Mouse (Mus musculus) heart, postnatal 36 days (tissue): Measurements from ENCODE around the gene Ddx59. TPM values are rescaled to one million over a fixed set of nuclear protein-coding genes. Genes with fewer than 3 reads are reported as not detected.
A peak's percentile ranks its signal among the peaks of the same experiment; 100 is the strongest.

Source experiments
- DNase-seq, 2 experiments: peaks; one replicate each; pipeline ENCODE4 v3.0.0; 2021 to 2022
- intact Hi-C: fragments of 180-260 bp; cut with DNase I; formaldehyde crosslinking; loops from one replicate; pipeline ENCODE4 v1.15.1; 2025
- total RNA-seq, 2 experiments: library from RNA; stranded (reverse); gene quantifications; 2 replicates each; pipeline ENCODE4 v1.2.3; 2021

Gene Ddx59
- total RNA-seq, 2 experiments from 2014 or later: 11.9 to 14.2 TPM

GRCm38 (mm10) chr1:136444555-136445255 is 29.6 kb downstream of the Ddx59 start:
- DNase-seq: no peak
- intact Hi-C loops: no loop called here

- intact Hi-C loops: no loop called here
These were observed 31.9 kb downstream of the Ddx59 start for GRCm38 (mm10) chr1:136446933-136447332.

GRCm38 (mm10) chr1:136447338-136447737 is 32.3 kb downstream of the Ddx59 start:
- intact Hi-C loops: no loop called here
- DNase-seq: no peak

More at GRCm38 (mm10) chr1:136446933-136447332, 31.9 kb downstream of the Ddx59 start:
- DNase-seq: no peak

- DNase-seq: no peak
- intact Hi-C loops: no loop called here
These were observed 34.5 kb downstream of the Ddx59 start for GRCm38 (mm10) chr1:136449541-136449940.

GRCm38 (mm10) chr1:136450206-136450605 is 35.1 kb downstream of the Ddx59 start:
- intact Hi-C loops: no loop called here
- no peak for DNase-seq

- no peak for DNase-seq
- intact Hi-C loops: no loop called here
These were observed 37.4 kb downstream of the Ddx59 start for GRCm38 (mm10) chr1:136452421-136452820.

GRCm38 (mm10) chr1:136455756-136456585 is 40.9 kb downstream of the Ddx59 start:
- intact Hi-C loops: loop anchor here (5.0 kb wide), 1 partner anchor 109 kb away; the partner anchor contains the start of gene Camsap2

GRCm38 (mm10) chr1:136456741-136457140 is 41.7 kb downstream of the Ddx59 start:
- intact Hi-C loops: loop anchor here (5.0 kb wide), 1 partner anchor 109 kb away; the partner anchor contains the start of gene Camsap2

More at GRCm38 (mm10) chr1:136455756-136456585, 40.9 kb downstream of the Ddx59 start:
- DNase-seq: no peak

GRCm38 (mm10) chr1:136457403-136457802 is 42.3 kb downstream of the Ddx59 start:
- intact Hi-C loops: loop anchor here (5.0 kb wide), 1 partner anchor 110 kb away; the partner anchor contains the start of gene Camsap2
- no peak for DNase-seq

More at GRCm38 (mm10) chr1:136456741-136457140, 41.7 kb downstream of the Ddx59 start:
- DNase-seq: no peak

- intact Hi-C loops: loop anchor here (1.0 to 5.0 kb wide), 4 partner anchors 111 to 288 kb away; partner anchors contain the start of gene Camsap2
- peak in 1 of 2 experiments; percentile 26 for DNase-seq
These were observed 43.7 kb downstream of the Ddx59 start for GRCm38 (mm10) chr1:136458691-136459245.

- intact Hi-C loops: no loop called here
- peak in 1 of 2 experiments; percentile 3 for DNase-seq
These were observed 47.4 kb downstream of the Ddx59 start for GRCm38 (mm10) chr1:136462443-136462842.

GRCm38 (mm10) chr1:136465168-136465567 is 50.1 kb downstream of the Ddx59 start:
- intact Hi-C loops: no loop called here
- DNase-seq: no peak

GRCm38 (mm10) chr1:136466143-136466811 is 51.2 kb downstream of the Ddx59 start, which contains the start of gene Kif14:
Gene Kif14 (plus strand): TSS chr1:136466343.
- DNase-seq: peak; percentile 88 to 93
- intact Hi-C loops: no loop called here

- intact Hi-C loops: no loop called here
- no peak for DNase-seq
These were observed 54.3 kb downstream of the Ddx59 start for GRCm38 (mm10) chr1:136469408-136469807.

- intact Hi-C loops: no loop called here
- no peak for DNase-seq
These were observed 55.4 kb downstream of the Ddx59 start for GRCm38 (mm10) chr1:136470471-136470870.

Other genes starting within 250 kb of the Ddx59 start
- gene Mroh3, start 202.4 kb upstream of the Ddx59 start, total RNA-seq: not detected
- not detected for gene Inava, start 181.0 kb upstream of the Ddx59 start, total RNA-seq
- not detected for gene Gpr25, start 154.4 kb upstream of the Ddx59 start, total RNA-seq
- 10 to 100 TPM; 23.7 to 24.5 TPM for gene Camsap2, start 69.2 kb upstream of the Ddx59 start, total RNA-seq
- gene Kif14, start 51.1 kb downstream of the Ddx59 start, total RNA-seq: under 1 TPM; 0.22 to 0.25 TPM
- gene Zfp281, start 209.6 kb downstream of the Ddx59 start, total RNA-seq: 10 to 100 TPM; 10.1 to 11.4 TPM